Mouse (Mus musculus): ENCODE results near the gene Rps6ka2.

GRCm38 (mm10) chr17:7197121-7197925, 27.4 kb downstream of the Rps6ka2 start:
- TF ChIP-seq CTCF (IDR thresholded peaks at IDR 0.05; ENCODE audit: borderline replicate concordance, extremely low read depth, insufficient read depth, insufficient read length): no peak
- TF ChIP-seq POLR2A (IDR thresholded peaks at IDR 0.05; ENCODE audit: borderline replicate concordance, extremely low read depth, insufficient read depth, insufficient read length, poor library complexity, severe bottlenecking): no peak
